Mouse (Mus musculus) limb, embryonic 10.5 days (tissue): ENCODE measurements at regions not wholly inside any gene's neighbourhood (a gene's known extent, or its start where the extent isn't known, plus 50 kb on each side); places are given as distances from the start of the nearest gene placed in this dataset.
A peak's percentile ranks its signal among the peaks of the same experiment; 100 is the strongest.
"Not testable (repeated sequence)": the region's sequence is repeated elsewhere in the genome, so short reads cannot be mapped to it uniquely, and the experiment has no call there.

Experiments
- DNase-seq: peaks from one replicate; pipeline ENCODE4 v3.0.0-alpha.2; 2017; ENCODE audit warnings: low spot score
- H3K27ac ChIP-seq: fragments of 300-500 bp; sonication (generic); 2 replicates; pipeline ENCODE4 v1.5.1; 2016; ENCODE audit warnings: mild to moderate bottlenecking
- H3K27me3 ChIP-seq: fragments of 300-500 bp; sonication (generic); 2 replicates; pipeline ENCODE4 v1.6.1; 2016; ENCODE audit warnings: low read depth, mild to moderate bottlenecking; ENCODE audit not compliant: poor library complexity, severe bottlenecking
- H3K36me3 ChIP-seq: fragments of 300-500 bp; sonication (generic); 2 replicates; pipeline ENCODE4 v1.6.1; 2016; ENCODE audit warnings: mild to moderate bottlenecking, moderate library complexity
- H3K4me1 ChIP-seq: fragments of 300-500 bp; sonication (generic); 2 replicates; pipeline ENCODE4 v1.6.1; 2016
- H3K4me3 ChIP-seq: fragments of 300-500 bp; sonication (generic); 2 replicates; pipeline ENCODE4 v1.5.1; 2016; ENCODE audit warnings: mild to moderate bottlenecking, moderate library complexity
- H3K9me3 ChIP-seq: fragments of 300-500 bp; sonication (generic); replicated peaks from 2 replicates; pipeline ENCODE4 v1.6.1; 2016; ENCODE audit warnings: mild to moderate bottlenecking
- WGBS: fragments of 180-500 bp; shearing (Covaris S2); methylation state at CpG from one replicate; pipeline ENCODE4 v1.1.7; 2016; 5-methylcytosine and 5-hydroxymethylcytosine counted together

- H3K36me3 ChIP-seq, result no peaks in the 10 kb centered on the region
- no peaks in the 10 kb centered on the region for H3K27me3 ChIP-seq
- DNase-seq, result no peak
- peaks cover 1% of the 10 kb centered on the region for H3K4me1 ChIP-seq
- WGBS, result 78% methylated on average over 6 of the region's 6 CpGs
- H3K9me3 ChIP-seq, result no peaks in the 10 kb centered on the region
- H3K27ac ChIP-seq, result no peak overlapping the region
- no peak overlapping the region for H3K4me3 ChIP-seq
Observed at GRCm38 (mm10) chr16:31569871-31570270, 93.4 kb upstream of the Dlg1 start.

GRCm38 (mm10) chr16:31570311-31571139, 92.7 kb upstream of the Dlg1 start:
- 88% methylated on average over 20 of the region's 20 CpGs for WGBS
- Histone ChIP-seq H3K36me3 (no peaks in the 10 kb centered on the region), H3K27ac (no peak overlapping the region), H3K4me1 (peaks cover 8% of the 10 kb centered on the region), H3K27me3 (no peaks in the 10 kb centered on the region), H3K9me3 (no peaks in the 10 kb centered on the region), H3K4me3 (no peak overlapping the region)
- no peak for DNase-seq

DNA sequence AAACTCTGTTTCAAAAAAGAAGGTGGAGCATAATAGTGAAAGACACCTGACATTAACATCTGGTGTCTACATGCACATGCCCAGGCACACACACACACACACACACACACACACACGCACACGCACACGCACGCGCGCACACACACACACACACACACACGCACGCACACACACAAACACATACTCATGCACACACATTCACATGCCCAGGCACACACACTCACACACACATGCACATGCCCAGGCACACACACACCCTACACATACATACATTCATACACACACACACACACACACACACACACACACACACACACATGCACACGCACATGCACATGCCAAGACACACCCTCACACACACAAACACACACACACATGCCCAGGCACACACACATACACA, 89.4 kb upstream of the Dlg1 start:
- not testable (repeated sequence) for H3K27ac ChIP-seq, H3K36me3 ChIP-seq, H3K4me3 ChIP-seq, H3K27me3 ChIP-seq, H3K9me3 ChIP-seq, DNase-seq
- 92% methylated on average over 9 of the region's 9 CpGs for WGBS
- peaks cover 26% of the 10 kb centered on the region for H3K4me1 ChIP-seq

DNA sequence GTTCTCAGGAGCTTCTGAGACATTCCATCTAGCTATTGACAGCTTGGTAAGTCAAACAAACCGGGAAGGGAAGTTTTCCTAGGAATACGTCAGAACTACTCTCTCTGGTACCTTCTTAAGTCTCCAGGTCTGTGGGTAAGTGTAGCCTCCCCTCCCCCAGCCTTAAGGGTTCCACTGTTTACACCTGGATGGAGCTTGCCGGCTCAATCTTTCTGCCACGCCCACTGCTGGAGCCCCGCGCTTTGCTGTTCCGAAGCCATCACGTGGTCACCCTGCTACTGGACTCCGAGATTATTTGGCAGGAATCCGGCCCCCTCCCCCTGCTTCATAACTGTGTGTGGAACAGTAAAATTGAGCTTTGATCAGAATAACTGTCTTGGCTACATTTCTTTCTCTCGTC, 87.6 kb upstream of the Dlg1 start:
- not testable (repeated sequence) for H3K9me3 ChIP-seq, DNase-seq, H3K27me3 ChIP-seq, H3K36me3 ChIP-seq, H3K4me3 ChIP-seq
- peak overlapping the region; percentile 44; the same call in 1 of the 2 replicates for H3K27ac ChIP-seq
- WGBS, result 47% methylated on average over 11 of the region's 11 CpGs
- peaks cover 26% of the 10 kb centered on the region for H3K4me1 ChIP-seq

GRCm38 (mm10) chr16:31576422-31576821, 86.8 kb upstream of the Dlg1 start:
- Histone ChIP-seq H3K4me3 (no peak overlapping the region), H3K27ac (0 out of 2 replicates have a peak overlapping the region, but pooled peaks have one; percentile 15), H3K36me3 (no peaks in the 10 kb centered on the region), H3K4me1 (peaks cover 26% of the 10 kb centered on the region), H3K9me3 (no peaks in the 10 kb centered on the region), H3K27me3 (no peaks in the 10 kb centered on the region)
- DNase-seq, result no peak
- 79% methylated on average over 8 of the region's 8 CpGs for WGBS

DNA sequence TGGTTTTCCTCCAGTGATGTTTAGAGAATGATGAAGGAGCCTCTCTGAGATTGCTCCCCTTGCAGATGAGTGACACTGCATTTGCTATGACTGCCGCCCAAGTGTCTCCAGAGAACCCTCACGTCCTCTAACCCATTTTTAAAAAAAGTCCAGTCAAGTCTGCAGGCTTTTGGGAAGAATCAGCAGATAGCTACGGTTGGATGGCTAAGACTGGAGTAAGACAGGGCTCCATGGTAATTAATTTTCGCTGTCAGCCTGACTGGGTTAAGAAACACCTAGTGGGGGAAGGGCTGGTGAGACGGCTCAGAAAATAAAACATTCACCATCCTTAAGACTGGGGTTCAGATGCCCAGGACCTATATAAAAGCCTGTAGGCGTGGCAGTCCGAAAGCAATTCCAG, 85.9 kb upstream of the Dlg1 start:
- H3K4me3 ChIP-seq, result no peak overlapping the region
- H3K9me3 ChIP-seq, result no peaks in the 10 kb centered on the region
- H3K4me1 ChIP-seq, result peaks cover 26% of the 10 kb centered on the region
- H3K27ac ChIP-seq, result no peak overlapping the region
- DNase-seq, result no peak
- H3K27me3 ChIP-seq, result no peaks in the 10 kb centered on the region
- 65% methylated on average over 7 of the region's 7 CpGs for WGBS
- H3K36me3 ChIP-seq, result no peaks in the 10 kb centered on the region

DNA sequence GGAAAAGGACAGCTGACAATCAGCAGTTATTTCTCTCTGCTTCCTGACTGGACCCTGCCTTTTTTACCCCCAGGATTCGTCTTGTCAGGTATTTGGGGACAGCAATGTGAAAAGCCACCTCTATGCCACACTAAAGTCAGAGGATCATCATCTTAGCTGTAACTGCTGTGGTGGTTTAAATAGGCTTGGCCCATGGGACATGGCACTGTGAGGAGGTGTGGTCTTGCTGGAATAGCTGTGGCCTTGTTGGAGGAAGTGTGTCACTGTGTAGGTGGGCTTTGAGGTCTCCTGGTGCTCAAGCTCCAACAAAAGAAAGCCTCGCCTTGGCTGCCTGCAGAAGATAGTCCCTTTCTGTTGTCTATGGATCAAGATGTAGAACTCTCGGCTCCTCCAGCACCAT, 83.9 kb upstream of the Dlg1 start:
- Histone ChIP-seq H3K9me3 (no peaks in the 10 kb centered on the region), H3K27ac (no peak overlapping the region), H3K4me1 (peaks cover 26% of the 10 kb centered on the region), H3K36me3 (no peaks in the 10 kb centered on the region), H3K4me3 (no peak overlapping the region), H3K27me3 (no peaks in the 10 kb centered on the region)
- no peak for DNase-seq
- WGBS, result 98% methylated on average over 3 of the region's 3 CpGs

GRCm38 (mm10) chr16:31580779-31581178, 82.5 kb upstream of the Dlg1 start:
- H3K27ac ChIP-seq, result no peak overlapping the region
- no peak for DNase-seq
- no peak overlapping the region for H3K4me3 ChIP-seq
- no peaks in the 10 kb centered on the region for H3K27me3 ChIP-seq
- WGBS, result 91% methylated on average over 6 of the region's 6 CpGs
- H3K36me3 ChIP-seq, result no peaks in the 10 kb centered on the region
- peaks cover 16% of the 10 kb centered on the region for H3K4me1 ChIP-seq
- H3K9me3 ChIP-seq, result no peaks in the 10 kb centered on the region

GRCm38 (mm10) chr16:31582885-31583284, 80.4 kb upstream of the Dlg1 start:
- 90% methylated on average over 4 of the region's 4 CpGs for WGBS
- H3K36me3 ChIP-seq, result no peaks in the 10 kb centered on the region
- H3K9me3 ChIP-seq, result no peaks in the 10 kb centered on the region
- no peak overlapping the region for H3K4me3 ChIP-seq
- H3K4me1 ChIP-seq, result no peaks in the 10 kb centered on the region
- no peak overlapping the region for H3K27ac ChIP-seq
- H3K27me3 ChIP-seq, result no peaks in the 10 kb centered on the region
- no peak for DNase-seq

DNA sequence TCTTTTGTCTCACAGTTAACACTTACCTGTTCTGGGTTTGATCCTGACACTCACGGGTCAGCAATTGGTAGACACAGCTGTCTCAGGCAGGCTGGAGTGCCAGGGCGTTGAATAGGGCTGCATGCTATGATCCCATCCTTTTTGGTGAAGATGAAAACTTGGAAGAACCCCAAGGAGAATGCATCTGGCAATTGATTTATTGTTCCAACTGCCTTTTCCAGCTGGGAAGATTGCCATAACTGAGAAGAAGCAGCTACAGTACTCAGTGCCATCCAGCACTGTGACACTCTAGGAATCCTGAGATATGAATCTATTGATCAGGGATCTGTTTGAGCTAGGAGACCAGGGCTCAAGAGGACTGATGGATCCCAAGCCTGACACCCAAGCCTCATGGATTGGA, 79.6 kb upstream of the Dlg1 start:
- Histone ChIP-seq H3K27me3 (no peaks in the 10 kb centered on the region), H3K36me3 (no peaks in the 10 kb centered on the region), H3K27ac (no peak overlapping the region), H3K4me3 (no peak overlapping the region), H3K9me3 (no peaks in the 10 kb centered on the region), H3K4me1 (no peaks in the 10 kb centered on the region)
- 94% methylated on average over 2 of the region's 2 CpGs for WGBS
- DNase-seq, result no peak

- Histone ChIP-seq H3K27ac (no peak overlapping the region), H3K4me1 (peaks cover 4% of the 10 kb centered on the region), H3K27me3 (no peaks in the 10 kb centered on the region), H3K9me3 (no peaks in the 10 kb centered on the region), H3K36me3 (no peaks in the 10 kb centered on the region), H3K4me3 (no peak overlapping the region)
- WGBS, result 84% methylated on average over 4 of the region's 4 CpGs
- no peak for DNase-seq
Observed at GRCm38 (mm10) chr16:31584216-31584823, 78.9 kb upstream of the Dlg1 start.

DNA sequence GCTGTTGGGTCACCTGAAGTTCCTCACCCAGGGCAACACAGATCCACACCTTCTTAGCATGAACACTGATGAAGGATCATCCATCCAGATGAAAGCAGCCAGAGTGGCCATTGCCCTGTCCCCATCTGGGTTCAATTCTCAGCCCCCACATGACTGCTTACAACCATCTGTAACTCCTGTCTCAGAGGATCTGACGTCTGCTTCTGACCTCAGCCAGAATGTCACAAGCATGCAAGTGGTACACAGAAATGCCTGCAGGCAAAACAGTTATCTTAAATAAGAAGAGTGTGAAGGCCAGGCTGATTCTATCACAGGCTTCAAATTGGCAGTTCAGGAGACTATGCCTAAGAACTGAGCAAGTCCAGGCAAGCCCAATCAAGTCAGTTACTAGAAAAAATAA, 76.2 kb upstream of the Dlg1 start:
- no peak overlapping the region for H3K4me3 ChIP-seq
- H3K27ac ChIP-seq, result no peak overlapping the region
- 15% methylated on average over 1 of the region's 1 CpGs for WGBS
- H3K9me3 ChIP-seq, result no peaks in the 10 kb centered on the region
- no peaks in the 10 kb centered on the region for H3K36me3 ChIP-seq
- no peak for DNase-seq
- H3K27me3 ChIP-seq, result no peaks in the 10 kb centered on the region
- H3K4me1 ChIP-seq, result peaks cover 27% of the 10 kb centered on the region

- WGBS, result 33% methylated on average over 6 of the region's 6 CpGs
- Histone ChIP-seq H3K36me3 (no peaks in the 10 kb centered on the region), H3K9me3 (no peaks in the 10 kb centered on the region), H3K4me1 (peaks cover 48% of the 10 kb centered on the region), H3K27me3 (no peaks in the 10 kb centered on the region), H3K27ac (peak overlapping the region; percentile 54), H3K4me3 (no peak overlapping the region)
- no peak for DNase-seq
Observed at GRCm38 (mm10) chr16:31589576-31589975, 73.7 kb upstream of the Dlg1 start.
